Mouse (Mus musculus): ENCODE results near the gene Brsk1.

Brsk1 gene

DNA sequence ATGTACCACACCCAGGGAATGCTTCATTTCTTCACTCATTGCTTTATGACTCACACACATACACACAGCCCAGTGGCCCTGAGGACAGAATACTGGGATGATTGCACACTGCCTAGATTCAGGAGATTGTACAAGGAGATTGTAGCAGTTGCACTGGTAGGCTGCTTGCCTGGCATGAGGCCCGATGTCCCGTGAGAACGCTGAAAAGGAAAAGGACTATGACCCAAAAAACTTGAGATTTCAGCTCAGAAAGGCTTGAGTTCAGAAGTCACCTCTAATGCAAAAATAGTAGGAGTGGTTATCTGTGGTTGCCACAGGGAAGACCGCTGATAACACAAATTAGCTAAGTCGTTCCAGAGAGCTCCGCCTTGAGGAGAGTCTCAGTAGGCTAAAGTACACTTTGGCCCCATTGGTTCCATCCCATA is 42.6 kb downstream of the Brsk1 start:
- intact Hi-C loops (cut with DNase I): no loop called here

DNA sequence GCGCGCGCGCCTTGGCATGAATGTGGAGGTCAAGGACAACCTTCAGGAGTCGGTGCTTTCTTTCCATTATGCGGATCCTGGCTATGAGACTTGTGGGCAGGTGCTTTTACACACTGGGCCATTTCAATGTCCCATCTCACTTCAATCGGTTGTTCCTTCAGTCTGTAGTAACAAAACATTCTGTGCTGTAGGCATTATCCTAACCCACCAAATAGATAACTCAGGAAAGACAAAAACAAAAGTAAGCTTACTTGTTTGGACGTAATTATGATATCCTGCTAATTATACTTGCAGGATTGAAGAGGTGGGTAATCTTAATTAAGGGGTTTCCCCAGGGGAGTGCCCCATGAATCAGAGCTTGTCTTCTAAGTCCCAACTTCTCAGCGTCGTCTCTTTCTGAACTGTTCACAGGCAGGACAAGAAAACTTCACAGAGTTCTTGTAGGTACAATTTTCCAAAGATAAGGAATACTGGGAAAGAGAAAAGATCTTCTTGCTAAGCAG is 48.7 kb downstream of the Brsk1 start:
- intact Hi-C loops (cut with DNase I): no loop called here

DNA sequence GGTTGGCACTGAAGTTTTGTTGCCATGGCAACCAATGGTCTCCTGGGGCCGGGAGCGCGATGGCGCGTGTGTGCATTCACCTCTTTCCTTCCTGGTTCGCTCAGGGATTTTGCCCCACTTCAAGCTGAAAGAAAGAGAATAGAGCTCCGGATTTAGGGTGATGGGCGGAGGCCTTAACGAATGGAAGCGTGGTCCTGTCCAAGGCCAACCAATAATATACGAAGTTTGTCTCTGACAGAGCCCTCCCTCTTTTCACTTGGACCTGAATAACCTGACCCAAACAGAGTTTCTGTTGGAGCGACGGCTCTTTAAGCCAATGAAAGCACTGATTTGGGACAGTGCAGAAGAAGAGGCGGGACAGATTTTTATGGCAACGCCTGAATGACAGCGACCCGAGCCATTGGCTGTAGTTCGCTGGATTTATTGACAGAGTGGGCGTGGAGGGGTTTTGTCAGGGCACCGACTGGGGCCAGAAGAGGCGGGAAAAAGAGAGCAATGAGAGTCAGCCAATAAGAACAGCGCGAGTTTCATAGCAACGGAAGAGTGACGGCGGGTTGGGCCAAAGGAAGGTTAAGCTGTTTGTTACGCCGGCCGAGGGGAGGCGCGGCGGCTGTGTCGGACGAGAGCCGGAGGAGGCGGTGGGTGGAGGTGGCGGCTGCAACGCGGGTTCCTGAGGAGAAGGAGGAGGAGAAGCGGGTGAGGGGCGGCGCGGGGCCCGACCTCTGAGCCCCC is 49.3 kb downstream of the Brsk1 start, which contains the start of gene Kmt5c:
Gene Kmt5c, plus strand, starts transcription at position 572 of the 732 bp plus-strand sequence.
- intact Hi-C loops (cut with DNase I): loop anchor here (5.0 kb wide), 1 partner anchor 48 kb away; the partner anchor contains the start of gene Tmem238

DNA sequence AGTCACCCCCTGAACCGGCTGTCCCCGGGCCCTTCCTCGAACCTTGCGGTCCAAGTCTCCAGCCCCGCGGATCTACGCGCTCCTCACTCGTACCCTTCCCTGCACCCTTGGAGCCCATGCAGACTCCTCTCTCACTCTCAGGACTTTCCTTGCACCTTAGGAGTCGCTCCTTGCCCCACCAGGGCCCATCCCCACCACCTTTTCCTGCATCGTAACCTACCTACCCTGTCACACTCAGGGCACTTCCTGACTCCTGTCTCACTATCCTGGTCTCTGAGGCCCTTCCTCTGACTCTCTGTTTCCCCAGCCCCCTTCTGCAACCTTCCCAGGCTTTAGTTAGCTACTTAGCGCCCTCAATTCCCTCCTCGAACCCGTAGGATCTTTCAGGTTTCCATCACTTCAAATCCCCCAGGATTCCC is 49.9 kb downstream of the Brsk1 start:
- intact Hi-C loops (cut with DNase I): loop anchor here (5.0 kb wide), 1 partner anchor 47 kb away; the partner anchor contains the start of gene Tmem238

DNA sequence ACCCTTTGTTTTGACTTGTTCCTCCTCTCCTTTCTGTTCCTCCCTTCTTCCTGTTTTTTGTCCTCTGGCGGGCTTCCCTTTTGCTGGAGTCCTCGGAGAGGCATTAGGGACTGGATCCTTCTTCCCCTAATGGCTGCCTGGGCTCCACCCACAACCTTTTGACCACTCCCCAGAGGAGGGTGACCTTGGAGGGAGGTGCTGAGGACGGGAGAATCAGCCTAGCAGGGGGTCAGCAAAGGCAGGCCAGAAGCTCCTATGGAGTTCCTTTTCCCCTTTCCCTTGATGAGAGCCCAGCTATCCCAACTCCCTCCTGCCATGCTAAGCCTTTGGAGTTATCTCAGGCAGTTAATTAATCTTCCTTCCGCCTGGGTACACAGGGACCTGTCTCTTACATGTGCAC is 50.7 kb downstream of the Brsk1 start:
- intact Hi-C loops (cut with DNase I): loop anchor here (5.0 kb wide), 1 partner anchor 46 kb away; the partner anchor contains the start of gene Tmem238

DNA sequence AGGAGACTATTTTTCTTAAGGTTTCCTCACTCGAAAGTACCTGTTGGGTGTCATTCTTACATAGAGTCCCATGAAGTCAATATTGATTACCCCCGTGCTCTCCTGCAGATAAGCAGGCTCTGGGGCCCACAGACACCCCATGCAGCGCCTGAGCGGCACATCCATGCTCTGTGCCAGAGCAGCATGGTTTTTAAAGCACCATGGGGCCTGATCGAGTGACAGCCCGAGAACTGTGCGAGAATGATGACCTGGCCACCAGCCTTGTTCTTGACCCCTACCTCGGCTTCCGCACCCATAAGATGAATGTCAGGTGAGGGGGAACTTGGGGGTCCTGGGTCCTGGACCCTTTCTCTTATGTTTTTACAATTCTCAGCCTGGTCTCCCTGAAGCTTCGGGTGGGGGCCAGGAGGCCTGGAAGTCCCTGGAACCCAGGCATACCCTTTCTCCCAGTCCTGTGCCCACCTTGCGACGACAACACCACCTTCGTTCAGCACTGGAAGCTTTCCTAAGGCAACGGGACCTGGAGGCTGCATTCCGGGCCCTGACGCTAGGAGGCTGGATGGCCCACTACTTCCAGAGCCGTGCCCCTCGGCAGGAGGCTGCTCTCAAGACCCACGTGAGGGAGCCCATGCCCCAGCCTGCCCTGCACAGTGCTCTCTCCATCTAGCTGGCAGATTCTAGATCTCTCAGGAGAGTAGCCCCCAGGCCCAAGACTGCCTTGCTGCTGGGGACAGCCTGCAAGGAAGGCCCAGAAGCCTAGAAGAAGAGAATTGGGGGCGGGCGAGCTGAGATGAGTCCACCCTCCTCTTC is 51.5 kb downstream of the Brsk1 start:
- intact Hi-C loops (cut with DNase I): loop anchor here (5.0 kb wide), 1 partner anchor 45 kb away; the partner anchor contains the start of gene Tmem238

DNA sequence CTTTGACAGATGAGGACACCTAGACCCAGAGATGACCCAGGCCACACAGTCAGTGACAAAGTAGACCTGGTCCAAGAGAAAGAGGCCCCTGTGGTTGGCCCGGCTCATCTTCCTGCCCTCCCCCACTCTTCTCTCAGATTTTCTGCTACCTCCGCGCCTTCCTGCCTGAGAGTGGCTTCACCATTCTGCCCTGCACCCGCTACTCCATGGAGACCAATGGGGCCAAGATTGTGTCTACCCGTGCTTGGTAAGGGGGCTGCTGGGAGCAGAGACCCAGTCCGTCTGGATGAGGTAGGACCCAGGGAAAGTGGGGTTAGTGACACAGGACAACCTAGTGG is 52.0 kb downstream of the Brsk1 start:
- intact Hi-C loops (cut with DNase I): loop anchor here (5.0 kb wide), 1 partner anchor 45 kb away; the partner anchor contains the start of gene Tmem238

DNA sequence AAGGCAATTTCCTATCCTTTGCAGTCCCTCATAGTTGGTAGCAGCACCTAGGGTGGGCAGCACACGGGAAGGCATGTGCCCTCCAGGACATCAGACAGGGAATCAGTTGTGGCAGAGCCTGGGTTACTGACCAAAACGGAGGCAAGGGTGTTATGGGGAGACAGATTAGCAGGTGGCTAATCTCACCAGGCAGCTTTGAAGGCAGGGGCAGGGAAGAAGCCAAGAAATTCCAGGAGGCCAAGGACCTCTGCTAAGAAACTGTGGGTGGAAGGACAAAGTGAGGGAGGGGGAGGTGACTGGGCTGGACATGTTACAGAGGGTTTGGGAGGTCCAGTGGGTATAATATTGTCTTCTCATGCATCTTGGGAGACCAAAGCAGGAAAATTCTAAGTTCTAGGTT is 53.0 kb downstream of the Brsk1 start:
- intact Hi-C loops (cut with DNase I): loop anchor here (5.0 kb wide), 1 partner anchor 44 kb away; the partner anchor contains the start of gene Tmem238

GRCm38 (mm10) chr7:4744886-4745285 is 54.5 kb downstream of the Brsk1 start:
- intact Hi-C loops (cut with DNase I): loop anchor here (5.0 kb wide), 1 partner anchor 42 kb away; the partner anchor contains the start of gene Tmem238

- intact Hi-C loops (cut with DNase I): no loop called here
Observed at GRCm38 (mm10) chr7:4746326-4746980, 56.0 kb downstream of the Brsk1 start.

- intact Hi-C loops (cut with DNase I): no loop called here
Observed at GRCm38 (mm10) chr7:4747156-4747899, 56.9 kb downstream of the Brsk1 start.

DNA sequence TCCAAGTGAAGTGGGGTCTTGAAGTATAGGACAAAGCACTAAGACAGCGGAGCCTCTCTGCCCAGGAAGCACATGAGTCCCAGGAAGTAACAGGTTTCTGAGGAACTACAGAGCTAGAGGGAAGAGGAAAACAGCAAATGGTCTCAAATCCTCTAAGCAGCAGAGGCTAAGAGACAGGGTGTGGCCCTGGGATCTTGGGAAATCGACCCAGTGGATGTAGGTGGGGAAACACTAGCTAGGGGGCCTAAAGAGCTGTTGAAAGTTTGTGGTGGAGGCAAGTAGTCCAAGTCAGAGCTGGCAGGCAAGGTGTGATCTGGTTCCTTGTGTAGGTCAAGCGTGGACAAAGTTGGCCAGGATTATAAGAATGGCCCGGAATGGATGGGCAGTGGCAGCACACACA is 57.9 kb downstream of the Brsk1 start:
- intact Hi-C loops (cut with DNase I): no loop called here

GRCm38 (mm10) chr7:4749169-4749568 is 58.8 kb downstream of the Brsk1 start:
- intact Hi-C loops (cut with DNase I): no loop called here

- intact Hi-C loops (cut with DNase I): no loop called here
Observed at GRCm38 (mm10) chr7:4751971-4752820, 61.8 kb downstream of the Brsk1 start.

- intact Hi-C loops (cut with DNase I): no loop called here
Observed at GRCm38 (mm10) chr7:4752821-4753570, 62.6 kb downstream of the Brsk1 start, which contains the start of gene Cox6b2. TSS of gene Cox6b2 (minus strand) at chr7:4753094.

DNA sequence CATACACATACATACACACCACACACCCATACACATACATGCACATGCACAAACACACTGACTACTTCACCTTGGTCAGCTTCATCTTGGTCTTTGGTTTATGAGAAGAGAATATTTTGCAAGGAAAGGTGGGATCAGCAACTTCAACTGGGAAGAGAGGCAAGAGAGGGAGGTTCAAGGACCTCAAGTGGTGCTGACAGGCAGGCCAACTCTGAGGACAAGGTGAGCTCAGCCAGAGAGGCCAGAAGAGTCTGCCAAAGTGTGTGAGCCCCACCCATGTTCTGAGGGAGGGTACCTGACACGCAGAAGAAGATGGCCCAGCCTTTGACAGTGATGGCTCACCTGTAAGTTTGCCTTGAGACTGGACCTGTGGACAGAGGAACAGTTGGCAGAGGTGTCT is 69.3 kb downstream of the Brsk1 start:
- intact Hi-C loops (cut with DNase I): no loop called here

DNA sequence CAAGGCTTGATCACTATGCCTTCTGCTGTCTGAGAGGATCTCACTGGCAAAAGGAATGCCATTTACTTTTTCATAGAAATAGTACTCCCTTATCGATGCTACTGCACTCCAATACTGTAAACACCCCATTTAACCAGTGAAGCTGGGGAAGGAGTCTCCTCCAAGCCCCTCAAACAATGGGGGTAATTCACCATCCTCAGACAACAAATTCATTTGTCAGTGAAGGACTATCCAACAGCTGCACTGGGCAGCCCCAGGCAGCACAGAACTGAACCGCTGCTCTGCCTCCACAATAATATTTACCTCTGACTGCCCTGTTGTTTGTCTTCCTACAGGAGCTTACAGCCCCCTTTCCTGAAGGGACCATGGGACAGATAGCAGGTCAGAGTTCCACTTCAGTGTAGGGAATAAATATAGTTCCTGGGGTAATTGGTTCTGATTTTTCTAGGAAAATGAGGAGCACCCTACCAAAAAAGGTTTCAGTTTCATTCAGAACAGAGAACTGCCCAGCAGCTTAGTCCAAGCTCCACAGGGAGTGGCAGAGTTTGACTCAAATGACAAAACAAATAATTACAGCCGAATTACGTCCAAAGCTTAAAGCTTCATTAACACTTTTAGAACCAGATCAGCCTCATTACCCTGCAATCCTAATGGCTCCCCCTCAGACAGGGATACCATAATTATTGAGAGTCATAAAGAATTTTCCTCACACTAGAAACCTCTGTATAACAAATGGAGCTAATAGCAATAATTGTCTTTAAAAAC is 74.7 kb downstream of the Brsk1 start:
- intact Hi-C loops (cut with DNase I): no loop called here

All from adrenal gland (tissue).